9 mouse cellular contexts compared by ENCODE assay signal in the genomic region with DNA sequence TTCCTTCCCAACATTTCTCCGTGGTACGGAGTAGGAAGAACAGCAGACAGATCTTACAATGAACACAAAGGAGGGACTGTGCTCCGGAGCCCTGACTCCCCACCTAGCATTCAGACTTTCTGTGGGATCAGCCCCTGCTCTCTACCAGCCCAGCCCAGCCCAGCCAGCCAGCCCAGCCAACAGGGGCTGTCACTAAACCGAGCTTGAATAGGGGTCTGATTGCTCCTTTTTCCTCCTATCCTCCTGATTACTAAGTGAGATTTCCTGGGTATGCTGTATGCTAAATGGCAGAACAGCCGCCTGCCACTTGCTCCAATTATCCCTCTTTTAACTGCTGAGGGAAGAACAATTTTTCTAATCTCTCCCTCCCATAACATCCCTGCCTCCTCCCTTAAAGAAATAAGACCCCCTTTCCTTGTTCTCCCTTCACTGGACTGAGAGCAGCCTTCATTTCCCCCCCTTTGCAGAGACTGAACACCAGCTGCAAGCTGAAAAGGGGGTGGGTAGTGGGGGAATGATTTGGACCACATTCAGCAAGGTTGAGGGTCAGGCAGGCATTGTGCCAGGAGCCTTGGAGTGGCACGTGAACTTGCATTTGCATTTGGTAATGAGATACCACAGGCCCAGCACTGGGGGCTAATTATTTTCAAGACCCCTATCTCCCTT.
DNase-seq lines count a peak whose midpoint lies in the region; ATAC-seq lines count a peak whose summit lies in the region.
"Had no signal": no experiment of that assay in that cellular context is flagged by ENCODE, and none has a peak within 500 bp of the region (broad histone marks: within the 10 kb centered on the region; RNA-seq: fewer than 3 reads in every experiment).

No protein-coding gene starts in this region.

- intact Hi-C loops in left cerebral cortex, postnatal 10 days (cut with DNase I) = no loop called here
- intact Hi-C loops in gastrocnemius, postnatal 36 days (cut with DNase I) = no loop called here

- H3K9me3 ChIP-seq in forebrain, embryonic 13.5 days (replicated peaks) = no peaks in the 10 kb centered on the region
- no peaks in the 10 kb centered on the region for H3K9me3 ChIP-seq in midbrain, embryonic 15.5 days

- 2% methylated on average over 6 of the region's 6 CpGs for WGBS in forebrain, embryonic 13.5 days
- WGBS in midbrain, embryonic 15.5 days = under 1% methylated on average over 6 of the region's 6 CpGs

- no peak for ATAC-seq in cerebellum, adult (ENCODE audit: insufficient number of reproducible peaks, low FRiP score, low TSS enrichment)
- ATAC-seq in forebrain, embryonic 13.5 days = peak; percentile 95
- peak; percentile 92 for ATAC-seq in midbrain, embryonic 15.5 days (replicated peaks)

- H3K36me3 ChIP-seq in forebrain, embryonic 13.5 days (ENCODE audit: poor library complexity, severe bottlenecking) = peaks cover 2% of the 10 kb centered on the region; the same call in 1 of the 2 replicates
- H3K36me3 ChIP-seq in midbrain, embryonic 15.5 days (replicated peaks) = no peaks in the 10 kb centered on the region

- peak overlapping the region; percentile 92 for H3K27ac ChIP-seq in forebrain, embryonic 13.5 days
- peak overlapping the region; percentile 70 for H3K27ac ChIP-seq in midbrain, embryonic 15.5 days

- H3K27me3 ChIP-seq in forebrain, embryonic 13.5 days = no peaks in the 10 kb centered on the region; the same call in 1 of the 2 replicates
- H3K27me3 ChIP-seq in midbrain, embryonic 15.5 days (replicated peaks) = no peaks in the 10 kb centered on the region

- no peak overlapping the region; the same call in 1 of the 2 replicates for H3K4me3 ChIP-seq in forebrain, embryonic 13.5 days
- H3K4me3 ChIP-seq in midbrain, embryonic 15.5 days = no peak overlapping the region
- H3K4me3 ChIP-seq: myocyte had no signal

- H3K4me2 ChIP-seq in forebrain, embryonic 13.5 days = peak overlapping the region; percentile 40
- H3K4me2 ChIP-seq in midbrain, embryonic 15.5 days = peak overlapping the region; percentile 6; the same call in 1 of the 2 replicates

- peaks cover 36% of the 10 kb centered on the region for H3K4me1 ChIP-seq in forebrain, embryonic 13.5 days
- H3K4me1 ChIP-seq in midbrain, embryonic 15.5 days = peaks cover 21% of the 10 kb centered on the region

- DNase-seq in cerebellum, postnatal 14 days = peak; percentile 28 to 53
- peak; percentile 34 to 49 for DNase-seq in left cerebral cortex, postnatal 10 days (ENCODE audit: extremely low spot score in 1 of 2, low spot score in 2 of 2)
- DNase-seq in left cerebral cortex, adult 11 months (ENCODE audit: low spot score) = no peak
- DNase-seq in gastrocnemius, postnatal 36 days = no peak
- DNase-seq in urinary bladder, postnatal 4 days (ENCODE audit: low spot score in 2 of 2) = no peak

- peak overlapping the region; percentile 26; the same call in 1 of the 2 replicates for H3K9ac ChIP-seq in forebrain, embryonic 13.5 days
- H3K9ac ChIP-seq in midbrain, embryonic 15.5 days = no peak overlapping the region

Comparison
In these comparisons a context has a peak if more than half of its experiments do, and no peak if none do; other contexts are left out.
1. DNase-seq: peak in cerebellum, postnatal 14 days (2 of 2) and left cerebral cortex, postnatal 10 days (2 of 2); none in left cerebral cortex, adult 11 months (single experiment), gastrocnemius, postnatal 36 days (0 of 2) and urinary bladder, postnatal 4 days (0 of 2).